Mouse (Mus musculus) cerebellum, adult 9-10 months (tissue): ENCODE results near the gene Pias1.
A peak's percentile ranks its signal among the peaks of the same experiment; 100 is the strongest.

ENCODE experiments used
- DNase-seq: peaks from one replicate; pipeline ENCODE4 v3.0.0; 2022

Pias1 gene

DNA sequence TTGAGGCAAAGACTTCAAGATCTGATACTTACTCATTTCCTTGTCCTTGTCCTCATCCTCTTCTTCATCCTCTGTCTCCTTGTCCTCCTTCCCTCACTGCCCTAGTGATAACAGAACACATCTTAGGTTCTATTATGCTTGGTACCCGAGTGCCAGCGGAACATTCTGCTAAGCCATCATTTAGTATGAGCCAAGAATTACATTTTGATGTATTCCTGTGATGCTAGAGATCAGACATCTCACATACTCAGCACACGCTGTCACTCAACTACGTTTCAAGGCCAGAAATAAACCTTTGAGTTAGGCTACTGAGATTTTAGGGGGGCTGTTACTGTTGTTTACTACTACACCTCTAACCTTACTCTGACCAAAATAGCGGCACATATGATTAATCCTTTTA, at the start of gene Pias1:
Gene Pias1, minus strand, starts transcription at position 101 of the 400 bp plus-strand sequence.
- no peak for DNase-seq

DNA sequence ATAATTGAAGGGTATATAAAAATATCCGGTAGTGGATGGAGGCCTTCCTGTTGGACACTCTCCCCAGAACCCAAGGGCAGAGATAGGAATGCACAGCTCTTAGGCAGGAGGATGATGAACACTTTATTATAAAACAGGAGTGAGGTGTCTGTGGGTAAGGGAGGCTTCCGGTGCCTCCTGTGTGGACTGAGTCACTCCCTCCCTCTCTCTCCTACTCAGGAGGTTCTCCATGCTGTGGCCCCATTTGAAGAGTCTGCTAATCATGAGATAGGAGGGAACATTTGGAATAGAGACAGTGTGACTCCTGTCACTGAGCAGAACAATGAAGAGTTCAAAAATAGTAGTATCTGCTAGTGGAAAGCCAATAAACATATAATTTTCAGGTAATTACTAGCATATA, 47.7 kb upstream of the Pias1 start:
- DNase-seq = no peak

DNA sequence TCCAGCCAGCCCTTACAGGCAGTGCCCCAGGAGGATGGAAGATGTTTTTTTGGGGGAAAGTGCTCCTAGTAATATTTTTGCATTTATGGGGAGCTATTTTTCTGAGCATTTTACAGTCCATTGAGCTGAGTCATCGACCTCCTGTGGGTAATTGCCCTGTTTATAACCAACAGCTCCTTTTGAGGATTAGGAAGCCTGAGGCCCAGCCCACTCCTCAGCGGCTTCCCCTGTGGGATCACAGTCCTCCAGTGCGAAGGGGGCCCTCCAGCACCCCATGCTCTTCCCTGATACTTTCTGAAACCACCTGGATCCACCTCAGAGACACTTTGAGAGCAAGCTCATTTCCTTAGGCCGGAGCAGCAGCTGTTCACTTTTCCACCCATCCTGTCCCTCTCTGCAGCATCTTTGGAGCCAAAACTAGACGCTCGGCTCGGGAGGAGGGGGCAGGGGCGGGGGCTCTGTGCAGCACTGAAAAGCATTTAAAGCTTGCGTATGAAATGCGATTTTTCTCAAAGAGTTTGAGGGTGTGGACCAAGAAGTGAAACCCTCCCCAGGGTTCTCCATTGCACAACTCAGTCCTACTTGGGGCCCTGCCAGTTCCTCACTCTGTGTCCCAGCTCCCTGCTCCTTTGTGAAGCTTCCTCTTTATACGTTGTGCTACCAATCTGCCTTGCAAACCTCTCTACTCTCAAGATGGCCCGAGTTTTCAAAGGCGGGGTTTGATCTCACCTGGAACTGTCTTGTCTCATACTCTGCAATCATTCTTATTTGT, 43.5 kb upstream of the Pias1 start:
- peak; percentile 14 for DNase-seq

DNA sequence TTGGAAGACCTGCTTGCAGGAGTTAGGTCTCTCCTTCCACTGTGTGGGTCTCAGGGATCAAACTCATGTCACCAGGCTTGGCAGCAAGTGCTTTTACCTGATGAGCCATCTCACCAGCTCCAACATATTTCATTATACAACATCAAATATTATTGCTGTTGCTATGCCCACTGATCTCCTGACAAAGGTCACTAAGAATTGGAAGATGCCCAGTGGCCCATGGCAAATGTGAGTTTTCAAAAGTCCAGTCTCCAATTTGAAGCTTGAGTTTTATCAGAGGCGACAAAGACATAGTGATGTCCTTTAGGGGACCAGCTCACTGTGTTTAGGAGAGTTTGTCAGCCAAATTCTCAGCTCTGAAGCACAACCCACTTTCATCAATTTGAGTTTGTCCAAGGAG, 34.8 kb upstream of the Pias1 start:
- DNase-seq = no peak

DNA sequence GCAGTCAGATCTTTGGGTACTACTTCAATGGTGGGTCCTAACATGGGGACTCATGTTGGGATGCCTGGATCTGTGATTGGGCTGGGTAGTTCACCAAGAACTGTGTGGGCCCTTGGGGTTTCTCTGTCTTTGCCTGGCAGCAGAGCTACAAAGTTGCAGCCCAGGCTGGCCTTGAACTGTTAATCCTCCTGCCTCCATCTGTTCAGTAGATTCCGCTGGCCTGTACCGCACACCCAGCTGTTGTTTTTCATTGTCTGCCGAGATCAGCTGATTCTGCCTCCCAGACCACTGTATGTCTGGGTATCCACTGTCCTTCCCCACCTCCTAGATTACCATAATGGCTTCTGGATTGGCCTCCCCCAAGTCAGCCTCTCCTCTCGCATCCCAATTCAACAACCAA, 19.6 kb upstream of the Pias1 start:
- no peak for DNase-seq

DNA sequence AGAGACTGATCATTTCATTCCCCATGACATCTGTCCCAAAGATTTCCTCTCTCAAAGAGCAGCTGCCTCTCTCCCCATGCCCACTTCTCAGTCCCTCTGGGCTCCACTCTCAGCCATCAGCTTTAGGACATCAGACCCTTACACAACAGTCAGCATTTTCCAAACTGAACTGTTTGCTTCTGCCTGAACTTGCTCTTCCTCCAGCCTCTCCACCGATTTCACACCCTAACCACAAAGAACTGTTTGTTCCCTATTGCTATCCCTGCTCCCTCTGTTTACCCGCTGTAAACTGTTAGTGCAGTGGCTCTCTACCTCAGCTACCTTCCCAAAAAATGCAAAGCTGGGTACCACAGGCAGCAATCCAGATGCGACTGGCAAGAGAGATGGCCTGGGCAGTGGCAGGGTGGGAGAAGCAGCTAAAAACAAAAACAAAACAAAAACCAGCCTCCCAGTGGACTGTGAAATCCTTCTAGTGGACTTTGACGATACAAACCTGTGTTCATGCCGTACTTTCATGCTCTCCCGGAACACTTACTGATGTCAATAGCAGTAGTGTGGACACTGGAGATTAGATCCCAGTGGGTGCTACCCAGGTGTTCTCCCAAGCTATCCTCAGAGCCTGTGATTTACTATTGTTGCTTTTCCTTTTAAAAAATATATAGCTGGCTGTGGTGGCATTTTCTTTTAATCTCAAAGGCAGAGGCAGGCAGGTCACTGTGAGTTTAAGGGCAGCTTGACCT, 18.5 kb upstream of the Pias1 start:
- no peak for DNase-seq

DNA sequence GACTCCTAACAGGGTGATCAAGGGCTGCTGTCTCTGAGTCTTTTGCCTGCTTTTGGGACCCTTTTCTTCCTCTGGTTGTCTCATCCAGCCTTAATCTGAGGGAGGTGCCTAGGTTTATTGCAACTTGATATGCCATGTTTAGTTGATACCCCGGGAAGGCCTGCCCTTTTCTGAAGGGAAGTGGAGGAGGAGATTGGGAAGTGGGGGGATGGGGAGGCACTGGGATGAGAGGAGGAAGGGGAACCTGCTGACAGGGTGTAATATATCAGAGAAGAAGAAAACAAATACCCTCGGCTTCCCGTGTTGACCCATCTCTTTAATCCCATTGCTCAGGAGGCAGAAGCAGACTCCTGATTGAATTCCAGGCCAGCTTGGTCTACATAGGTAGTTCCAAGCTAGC, 10.8 kb upstream of the Pias1 start:
- no peak for DNase-seq

DNA sequence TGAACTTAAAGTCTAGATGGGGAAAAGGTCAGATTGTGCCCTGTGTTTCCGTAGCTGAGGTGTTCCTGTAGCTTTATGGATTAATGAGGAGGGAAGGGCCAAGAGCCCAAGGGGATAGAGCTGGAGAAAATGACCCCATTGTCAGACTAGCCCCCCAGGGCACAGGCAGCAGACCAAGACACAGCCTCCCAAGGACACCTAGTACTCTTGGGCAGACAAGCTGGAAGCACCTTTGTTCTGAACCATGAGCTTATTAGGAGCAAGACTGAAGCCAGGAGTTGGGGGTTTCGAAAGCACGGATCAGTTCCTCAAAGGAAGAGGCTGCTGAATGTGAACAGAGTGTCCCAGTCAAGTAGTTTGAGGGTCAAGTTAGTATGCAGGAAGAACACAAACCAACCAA, 9.9 kb upstream of the Pias1 start:
- no peak for DNase-seq

DNA sequence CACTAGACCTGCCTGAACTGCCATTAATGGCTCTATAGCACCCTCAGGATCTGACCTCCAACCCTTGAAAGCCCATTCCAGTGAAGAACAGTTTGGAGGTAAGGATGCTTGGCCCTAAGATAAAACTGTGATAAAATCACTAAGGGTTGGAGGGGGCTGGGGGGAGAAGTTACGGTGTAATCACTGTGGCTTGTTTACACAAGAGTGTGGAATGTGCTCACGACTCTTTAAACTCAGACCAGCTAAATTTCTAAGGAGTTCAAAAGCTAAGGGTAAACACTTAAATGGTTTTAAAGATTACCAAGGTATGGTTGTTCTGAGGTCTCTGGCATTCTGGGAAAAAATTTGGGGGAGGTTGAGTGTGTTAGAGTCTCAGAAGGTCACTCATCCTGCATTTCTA, 7.5 kb upstream of the Pias1 start:
- no peak for DNase-seq

DNA sequence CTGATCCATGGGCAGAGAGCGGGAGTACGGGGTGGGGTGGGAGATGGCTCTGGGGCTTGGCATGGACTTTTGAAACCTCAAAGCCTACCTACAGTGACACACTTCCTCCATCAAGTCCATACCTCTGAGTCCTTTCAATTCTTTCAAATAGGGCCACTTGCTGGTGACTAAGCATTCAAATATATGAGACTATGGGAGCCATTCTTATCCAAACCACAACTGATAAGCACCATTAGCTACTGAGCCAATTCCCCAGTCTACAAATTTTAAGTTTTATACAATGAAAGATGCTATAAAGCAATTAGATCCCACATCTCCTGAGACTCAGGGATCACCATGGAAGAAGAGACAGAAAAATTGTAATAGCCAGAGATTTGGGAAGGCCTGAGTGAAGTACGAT, 2.4 kb upstream of the Pias1 start:
- DNase-seq = no peak

DNA sequence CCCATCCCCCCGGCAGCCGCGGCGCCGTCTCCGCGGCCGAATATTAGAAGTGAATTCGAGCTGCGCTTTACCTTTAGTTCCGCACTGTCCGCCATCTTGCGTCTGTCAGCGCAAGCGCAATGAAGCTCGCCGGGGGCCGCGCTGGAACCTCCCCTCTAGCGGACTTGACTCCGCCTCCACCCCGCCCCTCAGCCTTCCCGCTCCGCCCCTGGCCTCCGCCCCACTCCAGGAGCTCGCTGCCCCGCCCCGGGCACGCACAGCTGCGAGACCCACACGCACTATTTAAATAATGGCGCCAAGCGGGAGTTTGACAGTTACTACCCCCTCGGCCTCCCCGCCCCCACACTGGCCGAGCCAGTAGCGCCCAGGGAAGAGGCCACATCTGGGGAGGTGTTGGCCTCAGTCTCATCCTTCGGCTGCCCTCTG, 6.9 kb downstream of the Pias1 start:
- DNase-seq = peak; percentile 95

DNA sequence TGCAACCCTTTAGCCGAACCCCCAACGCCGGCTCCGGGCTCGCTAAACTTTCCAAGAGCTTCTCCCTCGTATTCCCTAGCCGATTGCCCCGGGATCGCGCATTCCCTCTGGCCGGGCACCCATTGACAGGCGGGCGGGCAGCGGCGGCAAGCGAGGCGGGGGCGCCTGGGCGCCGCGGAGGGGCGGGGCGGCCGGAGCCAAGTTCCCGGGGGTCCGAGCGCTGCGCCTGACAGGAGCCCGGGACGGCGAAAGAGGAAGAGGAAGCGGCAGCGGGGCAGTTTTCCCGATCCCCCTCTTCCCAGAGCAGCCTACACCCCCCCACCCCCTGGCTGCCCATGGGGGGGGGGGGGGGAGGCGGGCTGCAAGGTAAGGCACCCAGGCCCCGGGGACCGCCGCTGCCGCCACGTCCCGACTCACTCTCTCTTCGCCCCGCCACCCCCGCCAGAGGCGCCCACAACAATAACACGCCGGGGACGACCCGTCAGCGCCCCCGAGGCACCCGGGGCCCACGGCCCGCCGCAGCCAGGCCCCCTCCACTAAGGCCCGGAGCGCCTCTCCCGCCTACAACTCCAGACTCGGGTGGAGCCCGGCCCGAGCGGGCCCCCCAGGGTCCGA, 7.5 kb downstream of the Pias1 start:
- no peak for DNase-seq

DNA sequence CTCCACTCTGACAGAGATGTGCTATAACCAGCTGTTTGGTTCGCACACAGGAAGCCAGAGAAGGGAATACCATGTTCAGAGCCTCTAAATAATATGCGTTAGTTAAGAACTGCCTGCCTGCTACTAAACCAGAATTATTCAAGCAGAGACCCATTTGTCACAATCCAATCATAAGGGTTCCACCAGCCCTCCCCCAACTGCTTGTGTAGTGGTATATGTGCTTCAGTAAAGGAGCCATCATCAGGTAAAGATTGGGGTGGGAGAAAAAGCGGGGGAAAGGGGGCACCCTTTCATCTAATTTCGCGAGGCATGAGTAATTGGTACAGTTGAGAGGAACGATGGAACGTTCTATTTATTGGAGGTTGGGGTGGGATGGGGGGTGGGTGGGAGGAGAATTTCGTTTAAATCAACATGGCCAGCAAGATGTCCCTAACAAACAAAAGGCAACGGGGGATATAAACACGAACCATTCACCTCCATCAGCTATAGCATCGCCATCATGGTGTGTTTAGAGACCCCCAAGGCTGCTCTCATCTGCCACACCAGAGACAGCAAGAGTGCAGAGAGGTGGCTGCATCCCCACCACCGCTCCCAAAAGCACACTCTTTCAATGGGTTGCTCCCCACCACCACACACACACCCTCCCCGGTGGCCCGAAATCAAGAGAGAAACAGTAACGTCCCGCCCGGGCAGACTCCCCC, 8.1 kb downstream of the Pias1 start:
- DNase-seq = peak; percentile 27

DNA sequence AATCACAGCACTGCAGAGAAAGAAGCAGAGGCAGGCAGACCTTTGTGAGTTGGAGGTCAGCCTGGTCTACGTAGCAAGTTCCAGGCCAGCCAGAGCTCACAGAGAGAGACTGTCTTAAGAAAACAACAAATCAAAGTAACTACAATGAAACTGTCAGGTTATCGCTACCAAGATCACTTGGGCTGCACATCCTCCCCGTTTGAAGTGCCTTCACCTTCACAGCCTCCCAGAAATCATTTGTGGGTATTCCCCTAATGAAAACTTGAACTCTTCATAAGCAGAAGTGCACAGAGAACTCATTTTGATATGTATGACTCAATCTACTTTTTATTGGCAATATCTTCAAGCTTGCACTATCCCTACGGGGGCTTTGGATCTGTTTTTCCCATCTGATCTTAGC, 10.6 kb downstream of the Pias1 start:
- no peak for DNase-seq

DNA sequence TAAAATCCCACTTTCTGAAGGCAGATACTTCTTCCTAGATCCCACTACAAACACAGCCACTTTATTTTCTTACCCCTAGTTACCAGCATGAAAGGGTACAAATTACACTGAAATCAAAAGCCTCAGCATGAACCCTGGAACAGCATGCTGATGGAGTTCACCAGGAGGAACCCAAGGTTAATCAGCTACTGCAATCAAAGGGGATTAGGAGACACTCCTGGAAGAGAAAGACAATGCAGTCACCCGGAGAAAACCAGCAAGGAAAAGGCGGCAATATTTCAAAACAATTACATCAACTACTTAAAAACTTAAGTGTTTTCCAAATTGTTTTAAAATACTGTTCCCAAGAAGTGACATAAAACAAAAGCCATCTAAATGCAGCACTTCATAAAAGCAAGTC, 11.9 kb downstream of the Pias1 start:
- DNase-seq = no peak

DNA sequence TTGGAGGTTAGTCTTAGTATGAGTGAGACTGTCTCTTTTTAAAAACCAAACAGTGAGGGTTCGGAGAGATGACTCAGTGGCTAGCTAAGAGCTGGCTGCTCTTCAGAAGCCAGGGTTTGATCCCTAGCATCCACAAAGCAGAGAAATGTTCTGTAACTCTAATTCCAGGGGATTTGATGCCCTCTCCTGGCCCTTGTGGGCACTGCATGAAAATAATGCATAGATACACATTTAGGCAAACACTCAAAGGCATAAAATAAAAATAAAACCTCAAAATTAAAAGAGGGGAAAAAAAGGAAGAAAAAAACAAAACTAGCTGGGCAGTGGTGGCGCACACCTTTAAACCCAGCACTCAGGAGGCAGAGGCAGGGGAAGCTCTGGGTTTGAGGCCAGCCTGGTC, 13.3 kb downstream of the Pias1 start:
- peak; percentile 12 for DNase-seq

DNA sequence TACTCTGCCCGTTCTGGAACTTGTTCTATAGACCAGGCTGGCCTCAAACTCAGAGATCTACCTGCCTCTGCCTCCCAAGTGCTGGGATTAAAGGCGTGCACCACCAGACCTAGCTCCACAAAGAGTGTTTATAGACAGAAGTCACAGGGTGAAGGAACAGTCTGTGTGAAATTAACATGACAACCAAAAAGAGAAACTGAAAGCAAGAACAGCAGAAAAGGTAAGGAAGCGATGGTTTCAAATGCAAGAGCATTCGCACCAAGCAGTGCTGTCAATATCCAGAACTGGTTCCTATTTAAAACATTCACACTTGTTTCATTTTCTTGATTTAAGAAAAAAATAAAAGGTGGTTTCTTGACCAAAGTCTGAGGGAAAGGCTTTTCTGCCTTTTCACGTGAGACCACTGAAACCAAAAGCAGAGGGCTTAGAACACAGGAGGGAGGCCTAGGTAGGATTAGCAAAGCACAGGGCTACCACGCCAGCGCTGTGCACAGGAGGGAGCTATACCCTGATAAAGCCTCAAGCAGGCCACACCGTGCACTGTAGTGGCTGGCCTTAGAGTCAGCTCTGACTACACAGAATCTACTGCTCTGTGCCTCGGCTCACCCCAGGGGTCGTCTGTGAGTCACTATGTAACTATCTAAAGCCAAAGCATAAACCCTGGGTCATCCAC, 15.5 kb downstream of the Pias1 start:
- no peak for DNase-seq

DNA sequence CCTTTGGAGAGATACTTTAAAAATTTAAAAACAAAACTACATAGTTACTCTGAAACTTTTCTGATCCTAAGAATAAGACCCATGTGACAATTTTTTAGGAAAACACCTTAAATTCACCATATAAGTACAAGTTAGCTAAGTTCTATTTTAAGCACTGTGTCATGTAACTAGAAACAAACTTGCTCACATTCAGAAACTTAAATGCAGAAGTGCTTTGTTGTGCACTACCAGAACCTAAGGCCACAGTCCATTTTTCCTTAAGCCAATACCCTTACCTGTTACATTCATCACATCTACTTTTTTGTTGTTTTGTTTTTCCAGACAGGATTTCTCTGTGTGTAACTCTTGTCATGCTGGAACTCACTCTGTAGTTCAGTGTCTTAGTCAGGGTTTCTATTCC, 17.4 kb downstream of the Pias1 start:
- no peak for DNase-seq

DNA sequence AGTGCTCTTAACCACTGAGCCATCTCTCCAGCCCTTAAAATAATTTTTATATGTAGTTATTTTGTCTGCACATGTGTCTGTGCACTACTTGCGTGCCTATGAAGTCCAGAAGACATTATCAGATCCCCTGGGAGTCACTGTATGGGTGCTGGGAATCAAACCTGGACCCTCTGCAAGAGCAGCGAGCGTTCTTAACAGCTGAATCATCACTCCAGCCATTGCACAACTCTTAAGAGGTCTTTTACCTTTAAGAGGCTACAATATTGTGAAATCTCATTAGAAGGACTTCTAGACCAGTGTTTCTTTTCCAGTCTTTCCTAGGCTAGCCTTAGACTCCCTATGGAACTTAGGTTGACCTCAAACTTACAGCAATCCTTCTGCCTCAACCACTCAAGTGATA, 21.7 kb downstream of the Pias1 start:
- no peak for DNase-seq

DNA sequence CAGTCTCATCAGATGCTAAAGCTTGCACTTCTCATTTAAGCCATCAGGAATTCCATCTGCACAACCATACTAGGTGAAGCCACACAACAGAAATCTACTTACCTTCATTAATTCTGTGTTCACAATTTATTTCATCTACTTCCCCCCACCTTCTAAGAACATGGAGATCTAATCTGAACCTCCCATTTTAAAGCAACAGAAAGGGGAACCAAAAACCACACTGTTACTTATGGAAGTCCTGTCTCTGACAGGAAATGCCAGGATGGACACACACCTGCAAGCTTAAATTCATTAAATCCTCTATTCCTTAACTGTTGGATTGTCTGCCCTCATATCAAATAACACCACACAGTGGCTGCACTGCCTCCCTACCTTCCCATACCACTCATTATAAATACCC, 35.0 kb downstream of the Pias1 start:
- no peak for DNase-seq

DNA sequence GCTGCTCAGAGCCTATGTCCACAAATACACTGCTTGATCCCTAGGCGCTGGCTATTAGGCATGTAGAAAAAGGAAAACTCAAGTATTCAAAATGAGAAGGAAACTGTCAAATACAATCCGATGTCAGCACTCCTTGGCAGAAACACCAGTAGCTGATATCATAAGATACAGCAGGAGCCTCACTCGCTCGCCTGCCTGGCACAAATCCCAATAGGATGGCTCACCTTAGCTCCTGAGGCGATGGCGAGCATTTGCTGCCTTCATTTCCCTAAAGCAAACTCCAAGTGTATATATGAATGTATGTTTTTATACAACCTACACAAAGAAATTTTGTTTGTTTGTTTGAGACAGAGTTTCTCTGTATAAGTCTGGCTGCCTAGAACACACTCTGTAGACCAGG, 42.4 kb downstream of the Pias1 start:
- peak; percentile 35 for DNase-seq

DNA sequence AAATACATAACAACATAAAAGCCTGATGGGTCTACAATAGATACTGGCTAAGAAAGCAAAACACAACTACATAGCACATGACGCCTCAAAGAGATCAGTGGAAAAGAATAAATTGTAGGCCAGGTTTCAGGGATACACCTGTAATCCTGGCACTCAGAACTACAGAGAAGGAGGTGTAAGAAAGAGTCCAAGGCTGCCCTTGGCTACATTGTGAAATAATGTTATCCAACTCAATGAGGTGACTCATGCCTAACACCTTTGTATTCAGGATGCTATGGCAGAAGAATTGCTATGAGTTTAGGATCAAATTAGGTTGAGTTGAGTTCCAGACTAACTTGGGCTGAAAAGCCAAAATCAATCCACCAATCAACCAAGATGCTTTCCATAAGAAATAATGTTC, 43.7 kb downstream of the Pias1 start:
- DNase-seq = no peak

DNA sequence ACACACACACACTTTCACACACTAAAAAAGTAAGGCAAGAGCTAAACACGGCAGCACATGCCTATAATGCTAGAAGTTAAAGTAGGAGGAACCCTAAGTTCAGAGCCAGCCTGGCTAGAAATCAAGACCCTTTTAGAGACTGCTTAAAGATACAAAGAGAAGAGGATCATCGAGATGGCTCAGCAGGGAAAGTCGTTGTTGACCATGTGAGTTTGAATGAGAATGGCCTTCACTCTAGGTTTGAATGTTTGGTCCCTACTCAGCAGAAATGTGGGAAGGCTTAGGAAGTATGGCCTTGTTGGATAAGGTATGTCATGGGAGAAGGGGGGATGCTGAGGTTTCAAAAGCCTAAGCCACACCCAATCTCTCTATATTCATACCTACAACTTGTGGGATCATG, 46.8 kb downstream of the Pias1 start:
- no peak for DNase-seq
